Mouse (Mus musculus) heart, postnatal 0 days (tissue): ENCODE measurements around the gene Bbs1.

Source experiments
- CTCF ChIP-seq: IDR thresholded peaks from 2 replicates; pipeline ENCODE4 v1.5.1; 2016; ENCODE audit warnings: antibody characterized with exemption, control low read depth, low read depth
- EP300 ChIP-seq: IDR thresholded peaks from 2 replicates; pipeline ENCODE4 v1.6.1; 2016; ENCODE audit warnings: antibody characterized with exemption, low read depth

GRCm38 (mm10) chr19:4908107-4908506, 1.7 kb upstream of the Bbs1 start:
- TF ChIP-seq CTCF, result peak; percentile 49
- no peak for TF ChIP-seq EP300
